Mouse (Mus musculus): Measurements from ENCODE around the gene Tex19.2. TPM values are rescaled to one million over a fixed set of nuclear protein-coding genes. Genes with fewer than 3 reads are reported as not detected.
"Not testable (repeated sequence)": the region's sequence is repeated elsewhere in the genome, so short reads cannot be mapped to it uniquely, and the experiment has no call there.

Tex19.2 gene
- polyA plus RNA-seq, 1 experiment: not detected

DNA sequence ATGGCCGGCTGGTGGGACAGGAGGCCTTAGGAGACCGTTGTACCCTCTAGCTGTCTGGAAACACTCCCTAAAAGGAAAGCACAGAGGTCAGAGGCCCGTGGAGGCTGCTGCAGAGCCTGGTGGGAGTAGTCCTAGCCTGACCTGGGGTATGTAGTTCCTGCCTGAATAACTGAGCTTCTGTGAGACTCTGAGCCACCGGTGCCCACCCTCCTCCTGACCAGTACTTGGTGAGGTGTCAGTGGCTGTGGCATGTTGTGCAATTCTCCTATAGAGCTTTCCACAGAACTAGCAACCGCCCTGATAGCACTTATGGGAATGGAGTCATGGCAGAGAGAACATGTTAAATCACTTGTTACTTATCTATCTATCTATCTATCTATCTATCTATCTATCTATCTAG lies 42.8 kb downstream of the Tex19.2 start:
- no peak for DNase-seq (ENCODE audit: extremely low spot score in 1 of 2, low spot score in 1 of 2)

DNA sequence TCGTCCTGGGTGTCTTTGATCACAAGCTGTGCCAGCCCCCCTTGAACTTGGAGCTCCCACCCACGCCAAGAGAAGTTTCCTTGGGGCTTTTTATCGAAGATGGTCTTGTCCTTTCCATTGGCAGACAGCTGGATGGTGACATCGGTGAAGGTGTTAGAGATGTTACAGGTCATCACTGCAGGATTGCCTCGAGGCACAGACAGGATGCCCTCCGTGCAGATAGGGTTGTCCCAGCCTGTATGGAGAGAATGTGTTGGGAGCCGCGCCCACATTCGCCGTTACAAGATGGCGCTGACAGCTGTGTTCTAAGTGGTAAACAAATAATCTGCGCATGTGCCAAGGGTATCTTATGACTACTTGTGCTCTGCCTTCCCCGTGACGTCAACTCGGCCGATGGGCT lies 48.8 kb downstream of the Tex19.2 start:
- not testable (repeated sequence) for DNase-seq (ENCODE audit: extremely low spot score in 1 of 2, low spot score in 1 of 2)

DNA sequence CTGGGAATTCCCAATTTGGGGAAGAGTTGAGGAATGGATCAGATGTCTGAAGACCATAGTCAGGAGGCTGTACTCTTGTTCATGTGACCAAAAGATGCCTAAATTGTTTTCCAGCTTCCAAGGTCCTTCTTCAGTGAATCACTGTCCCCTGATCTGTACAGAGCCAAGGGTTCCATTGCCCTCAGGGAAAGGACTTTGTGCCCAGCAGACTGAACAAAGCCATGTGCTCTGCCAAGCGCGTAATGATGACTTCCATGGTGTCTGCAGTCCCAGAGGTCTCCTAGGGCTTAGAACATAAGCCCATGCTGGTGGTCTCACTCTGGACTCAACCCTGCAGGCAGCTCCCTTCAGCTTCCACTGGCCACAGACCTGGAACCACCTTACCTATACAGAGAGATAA lies 50.6 kb downstream of the Tex19.2 start:
- no peak for DNase-seq (ENCODE audit: extremely low spot score in 1 of 2, low spot score in 1 of 2)

Other genes with a start within 250 kb of the Tex19.2 start
- 11.3 and 12.8 TPM in 2 replicates for gene Ccdc57, start 185.8 kb downstream of the Tex19.2 start, polyA plus RNA-seq (2012; rRNA removed)
- gene Slc16a3, start 170.2 kb downstream of the Tex19.2 start, polyA plus RNA-seq (2012; rRNA removed): 3.2 and 3.9 TPM in 2 replicates
- 103 and 105 TPM in 2 replicates for gene Csnk1d, start 127.3 kb downstream of the Tex19.2 start, polyA plus RNA-seq (2012; rRNA removed)
- 1.5 and 1.8 TPM in 2 replicates for gene Cd7, start 79.3 kb downstream of the Tex19.2 start, polyA plus RNA-seq (2012; rRNA removed)
- not detected in 2 replicates for gene Sectm1b, start 55.1 kb downstream of the Tex19.2 start, polyA plus RNA-seq (2012; rRNA removed)
- gene Sectm1a, start 37.5 kb downstream of the Tex19.2 start, polyA plus RNA-seq (2012; rRNA removed): 0.08 TPM in 1 of 2 replicates, not detected in the other
- 0.04 and 0.13 TPM in 2 replicates for gene Tex19.1, start 27.5 kb upstream of the Tex19.2 start, polyA plus RNA-seq (2012; rRNA removed)
- gene Uts2r, start 41.6 kb upstream of the Tex19.2 start, polyA plus RNA-seq (2012; rRNA removed): 0.10 and 0.11 TPM in 2 replicates
- 67.3 and 70.2 TPM in 2 replicates for gene Hexdc, start 85.8 kb upstream of the Tex19.2 start, polyA plus RNA-seq (2012; rRNA removed)
- gene Ogfod3, start 86.0 kb upstream of the Tex19.2 start, polyA plus RNA-seq (2012; rRNA removed): 7.6 and 8.9 TPM in 2 replicates
- gene Cybc1, start 110.6 kb upstream of the Tex19.2 start, polyA plus RNA-seq (2012; rRNA removed): 23.8 and 26.3 TPM in 2 replicates
- 39.7 and 40.6 TPM in 2 replicates for gene Narf, start 118.6 kb upstream of the Tex19.2 start, polyA plus RNA-seq (2012; rRNA removed)
- gene Foxk2, start 141.3 kb upstream of the Tex19.2 start, polyA plus RNA-seq (2012; rRNA removed): 48.3 and 51.0 TPM in 2 replicates
- 72.8 and 74.8 TPM in 2 replicates for gene Wdr45b, start 235.8 kb upstream of the Tex19.2 start, polyA plus RNA-seq (2012; rRNA removed)